Comparison of ENCODE assay signal across 30 mouse cellular contexts in the genomic region with DNA sequence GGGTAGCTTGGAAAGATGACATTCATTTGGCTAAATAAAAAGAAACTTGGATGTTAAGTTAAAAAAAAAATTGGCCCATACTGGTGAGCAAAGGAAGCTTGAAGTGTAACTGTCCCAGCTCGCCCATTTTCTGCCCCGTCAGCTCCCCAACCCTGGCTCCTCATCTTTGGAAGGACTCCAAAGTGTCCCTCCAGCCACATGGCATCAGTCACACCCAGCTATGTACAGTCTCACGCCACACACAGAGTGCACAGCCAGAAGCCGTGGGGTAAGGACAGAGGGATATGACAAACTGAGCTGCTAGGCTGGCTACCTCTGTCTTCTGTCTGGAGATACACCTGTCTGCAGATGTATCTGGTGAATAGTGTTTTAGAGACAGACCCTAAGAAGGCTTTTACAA. TPM values are rescaled to one million over a fixed set of nuclear protein-coding genes. Genes with fewer than 3 reads are reported as not detected.
DNase-seq lines count a peak whose midpoint lies in the region; ATAC-seq and TF ChIP-seq lines count a peak whose summit lies in the region.
"Had no signal": no experiment of that assay in that cellular context is flagged by ENCODE, and none has a peak within 500 bp of the region (broad histone marks: within the 10 kb centered on the region; RNA-seq: fewer than 3 reads in every experiment).

No protein-coding gene starts in this region.

- WGBS in limb, embryonic 14.5 days: 78% methylated on average over 4 of the region's 4 CpGs
- WGBS in limb, embryonic 10.5 days: 91% methylated on average over 4 of the region's 4 CpGs
- WGBS in lung, postnatal 0 days: 51% methylated on average over 4 of the region's 4 CpGs
- WGBS in midbrain, embryonic 11.5 days: 87% methylated on average over 4 of the region's 4 CpGs
- 88% methylated on average over 4 of the region's 4 CpGs for WGBS in midbrain, embryonic 15.5 days

- H3K4me1 ChIP-seq in limb, embryonic 14.5 days (ENCODE audit: control insufficient read depth, insufficient read depth, low read length): no peaks in the 10 kb centered on the region
- H3K4me1 ChIP-seq in limb, embryonic 10.5 days: no peaks in the 10 kb centered on the region
- H3K4me1 ChIP-seq in lung, postnatal 0 days (ENCODE audit: insufficient read depth, low read depth, low read length): no peaks in the 10 kb centered on the region
- no peaks in the 10 kb centered on the region for H3K4me1 ChIP-seq in midbrain, embryonic 11.5 days (ENCODE audit: control insufficient read depth, insufficient read depth, low read length)
- H3K4me1 ChIP-seq in midbrain, embryonic 15.5 days: no peaks in the 10 kb centered on the region
- H3K4me1 ChIP-seq: embryonic facial prominence, embryonic 10.5 days; embryonic facial prominence, embryonic 13.5 days; forebrain, embryonic 12.5 days; forebrain, embryonic 15.5 days; heart, embryonic 12.5 days; heart, embryonic 15.5 days had no signal

- TF ChIP-seq CTCF in gastrocnemius, adult 2 months (IDR thresholded peaks at IDR 0.05): no peak
- no peak for TF ChIP-seq CTCF in lung, postnatal 0 days (IDR thresholded peaks at IDR 0.05)

- H3K4me3 ChIP-seq in gastrocnemius, adult 2 months: no peak overlapping the region
- H3K4me3 ChIP-seq in limb, embryonic 14.5 days (replicated peaks; ENCODE audit: low read length): no peak overlapping the region
- H3K4me3 ChIP-seq in limb, embryonic 10.5 days: no peak overlapping the region
- H3K4me3 ChIP-seq in lung, postnatal 0 days (ENCODE audit: low read depth, low read length): no peak overlapping the region
- H3K4me3 ChIP-seq in midbrain, embryonic 11.5 days (ENCODE audit: low read depth, low read length): no peak overlapping the region
- H3K4me3 ChIP-seq in midbrain, embryonic 15.5 days: no peak overlapping the region
- H3K4me3 ChIP-seq: embryonic facial prominence, embryonic 10.5 days; embryonic facial prominence, embryonic 13.5 days; erythroblast, embryonic 14.5 days; forebrain, embryonic 12.5 days; forebrain, embryonic 15.5 days; heart, embryonic 12.5 days; heart, embryonic 15.5 days had no signal

- H3K27ac ChIP-seq in gastrocnemius, adult 2 months: no peak overlapping the region
- no peak overlapping the region for H3K27ac ChIP-seq in limb, embryonic 14.5 days (replicated peaks; ENCODE audit: low read depth, low read length)
- H3K27ac ChIP-seq in limb, embryonic 10.5 days: no peak overlapping the region
- no peak overlapping the region for H3K27ac ChIP-seq in lung, postnatal 0 days (ENCODE audit: low read length)
- H3K27ac ChIP-seq in midbrain, embryonic 11.5 days (ENCODE audit: low read depth, low read length): no peak overlapping the region
- no peak overlapping the region for H3K27ac ChIP-seq in midbrain, embryonic 15.5 days
- H3K27ac ChIP-seq: embryonic facial prominence, embryonic 10.5 days; embryonic facial prominence, embryonic 13.5 days; forebrain, embryonic 12.5 days; forebrain, embryonic 15.5 days; heart, embryonic 15.5 days; hindbrain, embryonic 14.5 days; hindbrain, postnatal 0 days had no signal

- no peak for TF ChIP-seq POLR2A in limb, embryonic 14.5 days (IDR thresholded peaks at IDR 0.05; ENCODE audit: borderline replicate concordance, extremely low read depth, insufficient read depth, insufficient read length)

- H3K9me3 ChIP-seq in limb, embryonic 14.5 days (ENCODE audit: control insufficient read depth, low read length): no peaks in the 10 kb centered on the region
- no peaks in the 10 kb centered on the region for H3K9me3 ChIP-seq in limb, embryonic 10.5 days (replicated peaks)
- no peaks in the 10 kb centered on the region for H3K9me3 ChIP-seq in lung, postnatal 0 days (ENCODE audit: low read length)
- H3K9me3 ChIP-seq in midbrain, embryonic 11.5 days (ENCODE audit: control insufficient read depth, low read length): no peaks in the 10 kb centered on the region
- no peaks in the 10 kb centered on the region for H3K9me3 ChIP-seq in midbrain, embryonic 15.5 days
- H3K9me3 ChIP-seq: embryonic facial prominence, embryonic 10.5 days; embryonic facial prominence, embryonic 13.5 days; forebrain, embryonic 12.5 days; forebrain, embryonic 15.5 days; G1E; heart, embryonic 12.5 days; heart, embryonic 15.5 days had no signal

- no peak for ATAC-seq in limb, embryonic 14.5 days (ENCODE audit: low FRiP score, low read depth)
- ATAC-seq in lung, postnatal 0 days: peak; percentile 58
- no peak for ATAC-seq in midbrain, embryonic 11.5 days (ENCODE audit: low FRiP score)
- ATAC-seq in midbrain, embryonic 15.5 days (replicated peaks): no peak
- ATAC-seq: forebrain, embryonic 15.5 days; hindbrain, postnatal 0 days; Patski had no signal

- no peak overlapping the region for H3K4me2 ChIP-seq in limb, embryonic 14.5 days (replicated peaks; ENCODE audit: low read depth, low read length, severe bottlenecking)
- H3K4me2 ChIP-seq in lung, postnatal 0 days (replicated peaks; ENCODE audit: low read depth, low read length): no peak overlapping the region
- H3K4me2 ChIP-seq in midbrain, embryonic 11.5 days: no peak overlapping the region
- no peak overlapping the region for H3K4me2 ChIP-seq in midbrain, embryonic 15.5 days
- H3K4me2 ChIP-seq: embryonic facial prominence, embryonic 13.5 days; forebrain, embryonic 12.5 days; forebrain, embryonic 15.5 days; heart, embryonic 12.5 days; heart, embryonic 15.5 days; hindbrain, embryonic 14.5 days had no signal

- DNase-seq in gastrocnemius, adult 2 months: peak; percentile 34
- no peak for DNase-seq in gastrocnemius, adult 8-10 months (ENCODE audit: low spot score in 2 of 2)
- no peak for DNase-seq in limb, embryonic 14.5 days (ENCODE audit: low spot score)
- DNase-seq in limb, embryonic 10.5 days (ENCODE audit: low spot score): no peak
- DNase-seq in lung, postnatal 0 days (ENCODE audit: low spot score): peak; percentile 22
- no peak for DNase-seq in lung, adult 18-20 months
- DNase-seq in midbrain, embryonic 11.5 days (ENCODE audit: low spot score, missing footprints): peak; percentile 51
- DNase-seq: adrenal gland, postnatal 10 days; adrenal gland, postnatal 36 days; B cell, adult 2 months; cerebellum, adult 18-20 months; cerebellum, adult 9-10 months; embryo, embryonic 11 days; gastrocnemius, postnatal 14 days; heart, adult 18-20 months; heart, postnatal 10 days; heart, postnatal 4 days had no signal

- peak overlapping the region; percentile 7; the same call in 1 of the 2 replicates for H3K9ac ChIP-seq in limb, embryonic 14.5 days (ENCODE audit: low read depth, low read length, severe bottlenecking)
- H3K9ac ChIP-seq in lung, postnatal 0 days (replicated peaks; ENCODE audit: low read depth): no peak overlapping the region
- H3K9ac ChIP-seq in midbrain, embryonic 11.5 days (ENCODE audit: low read length): no peak overlapping the region
- no peak overlapping the region for H3K9ac ChIP-seq in midbrain, embryonic 15.5 days
- H3K9ac ChIP-seq: embryonic facial prominence, embryonic 13.5 days; forebrain, embryonic 12.5 days; forebrain, embryonic 15.5 days; heart, embryonic 12.5 days; heart, embryonic 15.5 days; hindbrain, embryonic 14.5 days had no signal

- no peaks in the 10 kb centered on the region for H3K36me3 ChIP-seq in limb, embryonic 14.5 days (ENCODE audit: control insufficient read depth, insufficient read depth, low read length)
- no peaks in the 10 kb centered on the region for H3K36me3 ChIP-seq in limb, embryonic 10.5 days
- no peaks in the 10 kb centered on the region for H3K36me3 ChIP-seq in lung, postnatal 0 days (ENCODE audit: insufficient read depth, low read length)
- H3K36me3 ChIP-seq in midbrain, embryonic 11.5 days (ENCODE audit: control insufficient read depth, insufficient read depth, low read length): no peaks in the 10 kb centered on the region
- H3K36me3 ChIP-seq in midbrain, embryonic 15.5 days (replicated peaks): no peaks in the 10 kb centered on the region
- H3K36me3 ChIP-seq: embryonic facial prominence, embryonic 10.5 days; embryonic facial prominence, embryonic 13.5 days; forebrain, embryonic 12.5 days; forebrain, embryonic 15.5 days; G1E; heart, embryonic 12.5 days; heart, embryonic 15.5 days had no signal

- TF ChIP-seq EP300 in lung, postnatal 0 days (IDR thresholded peaks at IDR 0.05): no peak

- no peaks in the 10 kb centered on the region for H3K27me3 ChIP-seq in limb, embryonic 14.5 days (ENCODE audit: control insufficient read depth, insufficient read depth, low read length)
- no peaks in the 10 kb centered on the region for H3K27me3 ChIP-seq in limb, embryonic 10.5 days (ENCODE audit: low read depth, poor library complexity, severe bottlenecking)
- no peaks in the 10 kb centered on the region for H3K27me3 ChIP-seq in lung, postnatal 0 days (replicated peaks; ENCODE audit: insufficient read depth, low read length)
- H3K27me3 ChIP-seq in midbrain, embryonic 11.5 days (ENCODE audit: control insufficient read depth, insufficient read depth, low read length): no peaks in the 10 kb centered on the region
- no peaks in the 10 kb centered on the region for H3K27me3 ChIP-seq in midbrain, embryonic 15.5 days (replicated peaks)
- H3K27me3 ChIP-seq: CH12.LX; embryonic facial prominence, embryonic 13.5 days; forebrain, embryonic 12.5 days; forebrain, embryonic 15.5 days; heart, embryonic 12.5 days; heart, embryonic 15.5 days had no signal

- intact Hi-C loops in gastrocnemius, adult 2 months (cut with DNase I): no loop called here

RNA-seq across cellular contexts. Expression of gene Lbr, which starts 42.2 kb away (rescaled TPM):
- total RNA-seq in gastrocnemius, adult 2 months (2021): 10 to 100 TPM; 22.4 to 25.9 TPM
- total RNA-seq in gastrocnemius, adult 8-10 months (2022): 10 to 100 TPM; 20.4 to 23.4 (median 23.0) TPM
- polyA plus RNA-seq in limb, embryonic 14.5 days (2012; rRNA removed): 45.0 and 52.8 TPM in 2 replicates
- 112 and 115 TPM in 2 replicates for polyA plus RNA-seq in limb, embryonic 14.5 days (2014; fragmentation: Nextera tagmentation; extraction: Ambion mirVana)
- polyA plus RNA-seq in limb, embryonic 10.5 days (2016; fragmentation: Nextera tagmentation; extraction: Ambion mirVana): 163 and 166 TPM in 2 replicates
- 51.7 and 54.3 TPM in 2 replicates for polyA plus RNA-seq in lung, postnatal 0 days (2015; fragmentation: Nextera tagmentation; extraction: Ambion mirVana)
- polyA plus RNA-seq in midbrain, embryonic 11.5 days (2014; fragmentation: Nextera tagmentation; extraction: Ambion mirVana): 208 and 230 TPM in 2 replicates
- polyA plus RNA-seq in midbrain, embryonic 15.5 days (2015; fragmentation: Nextera tagmentation; extraction: Ambion mirVana): 27.9 and 32.1 TPM in 2 replicates

Comparison
In these comparisons a context has a peak if more than half of its experiments do, and no peak if none do; other contexts are left out.
1. DNase-seq: peak in gastrocnemius, adult 2 months (single experiment), lung, postnatal 0 days (single experiment) and midbrain, embryonic 11.5 days (single experiment); none in gastrocnemius, adult 8-10 months (0 of 2), limb, embryonic 14.5 days (single experiment), limb, embryonic 10.5 days (single experiment) and lung, adult 18-20 months (0 of 2).